Mouse (Mus musculus) embryonic facial prominence, embryonic 13.5 days (tissue): ENCODE results near the gene Tmprss11d. TPM values are rescaled to one million over a fixed set of nuclear protein-coding genes. Genes with fewer than 3 reads are reported as not detected.

Source experiments
- ATAC-seq: fragments of 200-750 bp; cut with Nextera tagmentation; 2 replicates; pipeline ENCODE4 v1.8.0; 2017; ENCODE audit warnings: low read depth; ENCODE audit not compliant: insufficient number of reproducible peaks, insufficient read depth, low FRiP score, low TSS enrichment
- H3K27ac ChIP-seq: fragments of 300-500 bp; sonication (generic); 2 replicates; pipeline ENCODE4 v1.5.1; 2015; ENCODE audit warnings: moderate library complexity, mild to moderate bottlenecking, inconsistent platforms
- H3K27me3 ChIP-seq: fragments of 300-500 bp; sonication (generic); 2 replicates; pipeline ENCODE4 v1.6.1; 2015; ENCODE audit warnings: mild to moderate bottlenecking, inconsistent platforms
- H3K36me3 ChIP-seq: fragments of 300-500 bp; sonication (generic); 2 replicates; pipeline ENCODE4 v1.6.1; 2015; ENCODE audit warnings: mild to moderate bottlenecking, inconsistent platforms
- H3K4me1 ChIP-seq: fragments of 300-500 bp; sonication (generic); 2 replicates; pipeline ENCODE4 v1.6.1; 2015; ENCODE audit warnings: inconsistent platforms
- H3K4me2 ChIP-seq: fragments of 300-500 bp; sonication (generic); 2 replicates; pipeline ENCODE4 v1.6.1; 2015; ENCODE audit warnings: moderate library complexity, mild to moderate bottlenecking, inconsistent platforms
- H3K4me3 ChIP-seq: fragments of 300-500 bp; sonication (generic); 2 replicates; pipeline ENCODE4 v1.5.1; 2015; ENCODE audit warnings: mild to moderate bottlenecking, inconsistent platforms
- H3K9ac ChIP-seq: fragments of 300-500 bp; sonication (generic); 2 replicates; pipeline ENCODE4 v1.6.1; 2015; ENCODE audit warnings: mild to moderate bottlenecking, inconsistent platforms
- H3K9me3 ChIP-seq: fragments of 300-500 bp; sonication (generic); 2 replicates; pipeline ENCODE4 v1.6.1; 2016; ENCODE audit warnings: inconsistent platforms
- WGBS: fragments of 180-500 bp; shearing (Covaris S2); methylation state at CpG from one replicate; pipeline ENCODE4 v1.1.7; 2015; ENCODE audit warnings: mixed read lengths; 5-methylcytosine and 5-hydroxymethylcytosine counted together
- polyA plus RNA-seq: library from polyadenylated mRNA; unstranded; fragments of >200 nt; fragmentation: Nextera tagmentation; extraction: Ambion mirVana; gene quantifications from 2 replicates; pipeline ENCODE4 v1.2.1, GENCODE M21; 2015

Tmprss11d gene
- polyA plus RNA-seq, 1 experiment from 2014 or later, result 0.77 TPM

DNA sequence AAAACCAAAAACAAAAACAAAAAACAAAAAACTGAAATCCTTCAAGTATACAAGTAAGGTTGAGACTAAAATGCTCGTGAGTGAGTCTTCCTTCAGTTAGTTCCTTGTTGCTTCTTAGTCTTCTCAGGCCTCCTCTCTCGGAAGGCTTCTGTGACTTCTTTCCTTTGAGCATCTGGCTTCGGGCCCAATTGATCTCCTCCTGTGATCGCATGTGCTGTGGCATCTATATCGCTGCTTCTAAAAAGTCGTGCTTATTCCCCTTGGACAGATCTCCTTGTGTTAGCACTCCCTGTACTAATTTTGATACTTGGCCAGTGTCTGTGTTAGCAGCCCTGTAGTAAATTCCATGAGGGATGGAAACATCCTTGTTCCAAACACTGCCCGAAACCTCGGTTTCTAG is 69.3 kb downstream of the Tmprss11d start:
- no peak overlapping the region for H3K27ac ChIP-seq
- no peak overlapping the region for H3K4me2 ChIP-seq
- no peaks in the 10 kb centered on the region for H3K36me3 ChIP-seq
- no peak overlapping the region for H3K9ac ChIP-seq
- H3K4me3 ChIP-seq, result no peak overlapping the region
- WGBS, result 86% methylated on average over 8 of the region's 8 CpGs
- H3K27me3 ChIP-seq, result no peaks in the 10 kb centered on the region
- no peaks in the 10 kb centered on the region for H3K4me1 ChIP-seq
- no peak for ATAC-seq
- no peaks in the 10 kb centered on the region for H3K9me3 ChIP-seq

DNA sequence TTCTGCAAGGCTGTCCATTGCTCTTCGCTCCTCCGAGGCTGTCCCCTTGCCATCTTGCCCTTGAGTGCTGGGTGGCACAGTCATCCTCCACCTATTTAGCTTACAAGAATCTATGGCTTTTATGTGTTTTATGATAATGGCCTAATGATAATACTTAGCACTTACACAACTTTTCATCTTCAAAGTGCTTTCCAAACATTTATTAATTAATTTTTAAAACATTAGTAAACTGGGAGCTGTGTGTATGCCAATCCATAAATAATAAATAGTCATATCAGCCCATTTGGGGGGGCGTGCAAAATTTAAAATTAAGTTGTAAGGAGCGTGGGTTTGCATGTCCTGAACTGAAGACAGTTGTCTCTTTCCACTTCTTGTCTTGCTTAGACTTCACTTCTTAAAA is 84.0 kb downstream of the Tmprss11d start, which contains the start of gene Tmprss11c:
TSS of gene Tmprss11c (minus strand) at position 101 of the 400 bp plus-strand sequence.
- H3K36me3 ChIP-seq, result no peaks in the 10 kb centered on the region
- WGBS, result 79% methylated on average over 4 of the region's 4 CpGs
- H3K27ac ChIP-seq, result no peak within 1 kb of the TSS
- H3K27me3 ChIP-seq, result no peaks in the 10 kb centered on the region
- no peaks in the 10 kb centered on the region for H3K9me3 ChIP-seq
- H3K9ac ChIP-seq, result no peak within 1 kb of the TSS
- no peaks in the 10 kb centered on the region for H3K4me1 ChIP-seq
- no peak within 1 kb of the TSS for H3K4me3 ChIP-seq
- ATAC-seq, result no peak
- no peak within 1 kb of the TSS for H3K4me2 ChIP-seq

Other genes with a start within 250 kb of the Tmprss11d start
- 13.0 and 15.4 TPM in 2 replicates for gene Uba6, start 200.6 kb downstream of the Tmprss11d start, polyA plus RNA-seq
- gene Gnrhr, start 175.5 kb downstream of the Tmprss11d start, polyA plus RNA-seq, result not detected in 2 replicates
- gene Tmprss11c, start 84.1 kb downstream of the Tmprss11d start, polyA plus RNA-seq, result not detected in 2 replicates
- 0.69 and 0.87 TPM in 2 replicates for gene Tmprss11a, start 95.6 kb upstream of the Tmprss11d start, polyA plus RNA-seq
- 0.11 and 0.37 TPM in 2 replicates for gene Tmprss11g, start 145.2 kb upstream of the Tmprss11d start, polyA plus RNA-seq